Mouse (Mus musculus): ENCODE data around the gene Nhlrc1.

GRCm38 (mm10) chr13:47020798-47021197, 6.1 kb upstream of the Nhlrc1 start:
- TF ChIP-seq MAFK (IDR thresholded peaks at IDR 0.05; ENCODE audit: insufficient read depth, low read depth, low read length) (no peak), ZNF384 (IDR thresholded peaks at IDR 0.05; ENCODE audit: low read depth, low read length) (no peak), HCFC1 (IDR thresholded peaks at IDR 0.05; ENCODE audit: borderline replicate concordance, insufficient read depth, low read length) (no peak), ZC3H11A (IDR thresholded peaks at IDR 0.05; ENCODE audit: borderline replicate concordance, low read depth, low read length) (no peak)

Data from ES-E14 (cell line).